Mouse (Mus musculus) ovary, postnatal 14 days (tissue): ENCODE data around the gene Ddn.

Experiments
- DNase-seq: peaks from one replicate; pipeline ENCODE4 v3.0.0; 2022; ENCODE audit warnings: low spot score

Ddn gene

GRCm38 (mm10) chr15:98796803-98797595 lies 12.3 kb downstream of the Ddn start:
- DNase-seq: no peak

DNA sequence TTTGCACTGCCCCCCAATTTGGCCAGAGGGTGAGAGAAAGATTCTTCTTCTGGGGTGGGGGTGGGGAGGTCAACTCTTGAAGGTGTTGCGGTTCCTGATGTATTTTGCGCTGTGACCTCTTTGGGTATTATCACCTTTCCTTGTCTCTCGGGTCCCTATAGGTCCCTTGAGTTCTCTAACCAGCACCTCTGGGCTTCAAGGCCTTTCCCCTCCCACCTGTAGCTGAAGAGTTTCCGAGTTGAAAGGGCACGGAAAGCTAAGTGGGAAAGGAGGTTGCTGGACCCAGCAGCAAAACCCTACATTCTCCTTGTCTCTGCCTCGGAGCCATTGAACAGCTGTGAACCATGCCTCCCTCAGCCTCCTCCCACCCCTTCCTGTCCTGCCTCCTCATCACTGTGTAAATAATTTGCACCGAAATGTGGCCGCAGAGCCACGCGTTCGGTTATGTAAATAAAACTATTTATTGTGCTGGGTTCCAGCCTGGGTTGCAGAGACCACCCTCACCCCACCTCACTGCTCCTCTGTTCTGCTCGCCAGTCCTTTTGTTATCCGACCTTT lies 16.1 kb downstream of the Ddn start:
- no peak for DNase-seq

DNA sequence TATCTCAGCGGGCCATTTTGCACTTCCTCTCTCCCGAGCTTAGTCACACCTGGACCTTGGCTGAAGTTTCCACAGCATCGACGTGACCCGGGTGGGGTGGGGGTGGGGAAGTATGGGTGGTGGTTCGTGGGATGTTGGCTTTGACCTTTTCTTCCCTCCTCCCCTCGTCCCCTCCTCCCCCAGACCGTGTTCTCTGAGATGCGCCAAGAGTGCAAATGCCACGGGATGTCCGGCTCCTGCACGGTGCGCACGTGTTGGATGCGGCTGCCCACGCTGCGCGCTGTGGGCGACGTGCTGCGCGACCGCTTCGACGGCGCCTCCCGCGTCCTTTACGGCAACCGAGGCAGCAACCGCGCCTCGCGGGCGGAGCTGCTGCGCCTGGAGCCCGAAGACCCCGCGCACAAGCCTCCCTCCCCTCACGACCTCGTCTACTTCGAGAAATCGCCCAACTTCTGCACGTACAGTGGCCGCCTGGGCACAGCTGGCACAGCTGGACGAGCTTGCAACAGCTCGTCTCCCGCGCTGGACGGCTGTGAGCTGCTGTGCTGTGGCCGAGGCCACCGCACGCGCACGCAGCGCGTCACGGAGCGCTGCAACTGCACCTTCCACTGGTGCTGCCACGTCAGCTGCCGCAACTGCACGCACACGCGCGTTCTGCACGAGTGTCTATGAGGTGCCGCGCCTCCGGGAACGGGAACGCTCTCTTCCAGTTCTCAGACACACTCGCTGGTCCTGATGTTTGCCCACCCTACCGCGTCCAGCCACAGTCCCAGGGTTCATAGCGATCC lies 16.9 kb downstream of the Ddn start:
- DNase-seq: no peak

DNA sequence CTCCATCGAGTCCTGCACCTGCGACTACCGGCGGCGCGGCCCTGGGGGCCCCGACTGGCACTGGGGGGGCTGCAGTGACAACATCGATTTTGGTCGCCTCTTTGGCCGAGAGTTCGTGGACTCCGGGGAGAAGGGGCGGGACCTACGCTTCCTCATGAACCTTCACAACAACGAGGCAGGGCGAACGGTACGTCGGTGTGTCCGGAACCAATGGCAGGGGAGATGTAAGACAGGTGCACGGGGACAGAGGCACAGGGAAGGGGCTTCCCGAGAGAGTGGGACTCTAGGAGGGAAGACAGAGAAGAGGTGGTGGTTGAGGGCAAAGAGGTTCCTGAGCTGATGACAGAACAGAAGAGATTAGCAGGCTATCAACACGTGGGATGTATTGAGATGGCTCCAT lies 17.5 kb downstream of the Ddn start:
- no peak for DNase-seq

DNA sequence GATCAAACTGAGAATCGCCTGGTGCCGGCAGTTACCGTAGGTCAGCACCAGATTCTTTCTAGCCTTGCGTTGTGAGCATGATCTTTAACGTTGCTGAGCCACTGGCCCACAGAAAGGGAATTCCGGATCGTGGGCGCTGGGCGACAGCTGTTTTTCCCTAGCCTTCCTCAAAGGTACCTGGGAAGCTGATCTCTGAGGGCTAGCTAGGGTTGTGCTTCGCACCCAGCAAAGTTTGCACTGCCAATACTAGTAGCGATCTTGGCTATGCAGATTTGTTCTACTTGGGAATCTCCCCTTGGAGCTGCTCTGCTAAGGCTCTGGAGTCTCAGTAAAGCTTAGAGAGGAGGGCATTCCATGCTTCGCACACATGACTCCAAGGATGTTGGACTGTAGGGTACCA lies 18.1 kb downstream of the Ddn start:
- DNase-seq: no peak

GRCm38 (mm10) chr15:98790761-98791160 lies 18.5 kb downstream of the Ddn start:
- no peak for DNase-seq

GRCm38 (mm10) chr15:98789661-98790535 lies 19.4 kb downstream of the Ddn start, which contains the start of gene Wnt1:
Gene Wnt1, plus strand, starts transcription at chr15:98789857.
- DNase-seq: no peak

DNA sequence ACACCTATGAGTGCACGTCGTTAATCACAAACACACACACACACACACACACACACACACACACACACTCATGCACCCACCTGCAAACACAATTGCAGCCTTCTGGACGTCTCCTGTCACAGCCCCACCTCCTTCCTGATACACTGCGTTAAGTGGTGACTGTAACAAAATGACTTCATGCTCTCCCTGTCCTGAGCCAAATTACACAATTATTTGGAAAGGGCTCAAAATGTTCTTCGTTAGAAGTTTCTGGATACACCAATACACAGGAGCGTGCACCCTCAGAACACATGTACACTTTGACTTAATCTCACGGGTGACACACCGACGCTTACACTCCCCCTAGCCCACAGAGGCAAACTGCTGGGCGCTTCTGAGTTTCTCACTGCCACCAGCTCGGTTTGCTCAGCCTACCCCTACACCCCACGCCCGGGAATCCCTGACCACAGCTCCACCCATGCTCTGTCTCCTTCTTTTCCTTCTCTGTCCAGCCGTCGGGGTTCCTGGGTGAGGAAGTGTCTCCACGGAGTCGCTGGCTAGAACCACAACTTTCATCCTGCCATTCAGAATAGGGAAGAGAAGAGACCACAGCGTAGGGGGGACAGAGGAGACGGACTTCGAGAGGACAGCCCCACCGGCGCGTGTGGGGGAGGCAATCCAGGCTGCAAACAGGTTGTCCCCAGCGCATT lies 20.2 kb downstream of the Ddn start:
- no peak for DNase-seq

- DNase-seq: no peak
These were observed 21.4 kb downstream of the Ddn start for GRCm38 (mm10) chr15:98787930-98788329.

DNA sequence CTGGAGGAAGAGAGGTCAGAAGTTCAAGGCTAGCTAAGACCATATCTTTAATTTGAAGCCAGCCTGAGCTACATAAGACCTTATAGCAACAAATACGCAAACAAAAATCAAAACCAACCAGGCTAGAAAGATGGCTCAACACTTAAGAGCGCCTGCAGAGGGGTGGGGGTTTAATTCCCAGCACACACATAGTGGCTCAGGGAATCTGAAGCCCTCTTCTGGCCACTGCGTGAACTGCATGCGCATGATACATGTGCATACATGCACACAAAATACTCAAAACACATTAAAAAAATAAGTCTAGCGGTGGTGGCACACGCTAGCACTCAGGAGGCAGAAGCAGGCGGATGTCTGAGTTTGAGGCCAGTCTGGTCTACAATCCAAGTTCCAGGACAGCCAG lies 23.5 kb downstream of the Ddn start:
- no peak for DNase-seq

GRCm38 (mm10) chr15:98781166-98781565 lies 28.1 kb downstream of the Ddn start:
- no peak for DNase-seq

GRCm38 (mm10) chr15:98780573-98780972 lies 28.7 kb downstream of the Ddn start:
- no peak for DNase-seq

- DNase-seq: no peak
These were observed 29.2 kb downstream of the Ddn start for GRCm38 (mm10) chr15:98780075-98780474.

- no peak for DNase-seq
These were observed 30.5 kb downstream of the Ddn start for GRCm38 (mm10) chr15:98778806-98779205.

- no peak for DNase-seq
These were observed 31.0 kb downstream of the Ddn start for GRCm38 (mm10) chr15:98778191-98778770.

DNA sequence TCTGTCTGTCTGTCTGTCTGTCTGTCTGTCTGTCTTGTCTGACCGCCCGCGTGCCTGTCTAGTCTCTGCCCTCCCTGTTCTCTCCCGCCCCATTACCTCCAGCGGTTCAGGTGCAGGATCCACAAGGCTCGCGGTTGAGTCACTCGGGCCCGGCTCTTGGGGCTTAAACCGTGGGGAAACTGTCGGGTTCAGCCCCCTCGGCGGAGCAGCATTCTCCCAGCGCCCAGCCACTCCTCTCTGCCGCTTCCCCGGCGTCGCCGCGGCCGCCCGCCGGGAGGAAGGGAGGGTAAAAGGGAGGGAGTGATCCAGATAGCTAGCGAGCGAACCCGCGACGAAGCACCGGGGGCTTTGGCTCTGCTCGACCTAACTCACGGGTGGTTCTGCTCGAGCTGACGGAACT lies 31.5 kb downstream of the Ddn start, which contains the start of gene Wnt10b:
Gene Wnt10b, minus strand, starts transcription at position 389 of the 400 bp plus-strand sequence.
- no peak for DNase-seq

DNA sequence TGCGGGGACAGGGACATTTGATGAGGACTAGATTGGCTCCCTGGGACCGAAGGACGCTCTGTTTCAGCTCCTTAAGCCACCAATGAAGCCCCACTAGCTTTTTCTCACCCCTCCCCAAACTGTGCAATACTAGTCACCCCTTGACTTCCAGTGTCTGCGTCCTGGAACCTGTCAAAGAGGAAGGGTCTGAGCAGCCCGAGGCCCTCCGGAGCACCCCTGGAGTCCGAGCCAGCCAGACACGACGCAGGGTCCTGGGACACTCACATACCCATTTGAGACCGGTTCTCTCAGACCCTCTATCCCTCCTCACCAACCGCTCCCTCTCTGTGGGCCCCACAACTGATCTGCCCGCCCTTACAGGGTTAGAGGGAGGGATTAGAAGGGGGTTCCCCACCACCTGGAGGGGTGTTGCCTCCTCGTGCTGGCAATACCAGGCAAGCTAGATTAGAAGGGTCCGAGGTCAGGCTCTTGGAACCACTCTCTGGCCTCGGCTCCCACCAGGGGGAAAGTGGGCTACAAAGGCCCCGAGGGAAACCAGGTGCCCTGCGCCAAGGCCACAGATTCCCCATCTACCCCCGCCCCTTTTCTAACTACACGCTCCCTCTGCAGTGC lies 32.2 kb downstream of the Ddn start:
- no peak for DNase-seq

DNA sequence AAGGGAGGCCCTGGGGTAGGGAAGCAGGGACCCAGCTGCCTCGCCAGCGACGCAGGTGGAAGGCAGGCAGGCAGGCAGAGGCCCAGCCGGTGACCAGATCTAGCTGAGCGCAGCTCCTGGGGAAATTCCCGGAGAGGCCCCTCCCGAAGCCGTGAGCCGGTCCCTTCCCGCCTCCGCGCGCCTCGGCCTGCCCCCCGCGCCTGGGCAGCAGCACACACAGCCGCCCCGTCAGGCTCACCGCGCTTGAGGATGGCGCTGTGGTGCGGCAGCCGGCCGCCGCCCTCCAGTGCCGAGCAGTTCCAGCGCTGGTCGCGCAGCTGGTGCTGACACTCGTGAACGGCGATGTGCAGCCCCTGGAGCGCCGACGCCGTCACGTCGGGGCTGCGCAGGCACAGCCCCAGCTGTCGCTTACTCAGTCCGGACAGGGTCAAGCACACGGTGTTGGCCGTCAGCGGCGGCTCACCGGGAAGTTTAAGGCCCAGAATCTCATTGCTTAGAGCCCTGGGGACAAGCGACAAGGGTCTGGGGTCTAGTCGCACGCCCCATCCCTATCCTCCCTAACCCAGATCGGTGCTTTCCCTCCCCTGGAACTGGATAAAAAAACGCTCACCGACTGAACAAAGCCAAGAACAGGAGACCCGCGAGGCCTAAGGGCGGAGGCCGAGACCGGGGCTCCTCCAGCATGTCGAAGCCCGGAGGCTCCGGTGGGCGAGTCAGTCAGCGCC lies 32.8 kb downstream of the Ddn start:
- no peak for DNase-seq

DNA sequence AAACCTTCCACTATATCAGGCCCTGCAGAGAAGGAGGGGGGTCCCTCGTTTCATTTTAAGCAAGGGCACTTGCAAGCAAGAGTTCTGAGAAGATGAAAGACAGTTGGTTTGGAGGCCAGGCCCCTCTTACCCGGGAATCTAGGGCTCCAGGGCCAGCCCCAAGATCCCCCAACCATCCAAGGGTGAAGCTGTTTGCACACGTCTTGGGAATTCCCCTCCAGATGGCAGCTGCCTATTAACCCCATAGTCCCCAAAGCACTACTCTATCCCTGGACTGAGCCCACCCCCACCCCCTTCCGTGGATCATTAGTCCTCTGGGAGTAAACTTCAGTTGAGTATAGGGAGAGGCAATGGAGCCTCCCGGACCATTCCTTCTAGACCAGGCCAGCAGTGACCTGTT lies 33.8 kb downstream of the Ddn start:
- DNase-seq: no peak

DNA sequence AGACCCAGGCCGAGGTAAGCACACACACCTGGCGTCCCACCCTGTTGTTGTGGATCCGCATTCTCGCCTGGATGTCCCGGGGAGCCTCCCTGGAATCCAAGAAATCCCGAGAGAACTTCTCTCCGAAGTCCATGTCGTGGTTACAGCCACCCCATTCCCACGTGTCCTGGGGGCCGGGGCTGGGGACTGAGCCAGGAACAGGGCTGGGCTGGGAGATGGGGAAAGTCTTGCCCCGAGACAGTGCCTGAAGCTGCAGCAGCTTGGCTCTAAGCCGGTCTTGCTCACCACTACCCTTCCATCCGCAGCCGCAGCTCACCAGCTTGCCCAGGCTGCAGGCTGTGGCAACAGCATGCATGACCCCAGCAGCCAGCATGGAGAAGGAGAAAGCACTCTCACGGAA lies 35.2 kb downstream of the Ddn start:
- no peak for DNase-seq
